Mouse (Mus musculus): Measurements from ENCODE around the gene Dcaf15.

Dcaf15 gene

DNA sequence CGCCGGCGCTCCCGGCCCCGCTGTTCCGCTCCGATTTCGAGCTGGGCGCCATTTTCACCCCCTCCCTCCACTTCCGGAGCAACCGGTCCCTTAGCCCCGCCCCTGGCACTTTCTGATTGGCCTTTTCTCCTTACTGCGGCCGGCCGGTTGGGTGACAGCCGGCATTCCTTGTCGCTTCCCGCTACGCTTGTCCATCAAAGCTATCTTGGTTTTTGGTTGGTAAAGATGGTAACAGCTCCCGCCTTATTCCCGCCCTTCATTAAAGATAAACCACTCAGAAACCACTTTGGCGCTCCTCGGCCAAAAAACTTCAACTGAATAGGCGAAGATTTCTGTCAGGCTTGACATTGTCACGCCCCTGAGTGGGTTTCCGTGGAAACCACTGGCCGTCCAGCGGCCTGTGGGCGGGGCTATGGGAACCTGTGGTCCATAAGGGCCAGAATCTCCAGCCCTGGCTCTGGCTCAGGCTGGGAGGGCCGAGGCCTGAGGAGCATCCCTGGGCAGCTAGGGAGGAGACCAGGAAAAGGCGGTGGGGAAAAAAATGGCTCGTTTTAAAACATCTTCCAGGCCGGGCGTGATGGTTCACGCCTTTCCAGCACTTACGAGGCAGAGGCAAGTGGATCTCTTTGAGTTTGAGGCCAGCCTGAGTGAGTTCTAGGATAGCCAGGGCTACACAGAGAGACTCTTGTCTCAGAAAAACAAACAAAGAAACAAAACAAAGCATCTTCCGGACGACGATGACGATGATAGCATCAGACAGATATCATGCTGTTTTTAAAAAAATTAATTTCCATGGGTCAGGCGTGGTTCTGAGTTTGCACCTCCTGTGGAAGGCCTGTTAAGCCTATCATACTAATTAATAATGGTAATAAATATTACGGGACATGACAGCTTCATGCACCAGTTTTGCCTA lies at the start of gene Dcaf15:
TSS of gene Dcaf15 (minus strand) at position 72 of the 913 bp plus-strand sequence.
- DNase-seq = peak; percentile 98 to 99

- DNase-seq = no peak
Observed at GRCm38 (mm10) chr8:84149181-84149580, 44.6 kb upstream of the Dcaf15 start.

GRCm38 (mm10) chr8:84148531-84148850 lies 43.9 kb upstream of the Dcaf15 start:
- DNase-seq = peak in 1 of 2 experiments; percentile 25

- DNase-seq = peak; percentile 97
Observed at GRCm38 (mm10) chr8:84147769-84148530, 43.4 kb upstream of the Dcaf15 start, which contains the start of the genes Cc2d1a and 4930432K21Rik. TSS of gene Cc2d1a (minus strand) at chr8:84147936. TSS of gene 4930432K21Rik (plus strand) at chr8:84148025.

DNA sequence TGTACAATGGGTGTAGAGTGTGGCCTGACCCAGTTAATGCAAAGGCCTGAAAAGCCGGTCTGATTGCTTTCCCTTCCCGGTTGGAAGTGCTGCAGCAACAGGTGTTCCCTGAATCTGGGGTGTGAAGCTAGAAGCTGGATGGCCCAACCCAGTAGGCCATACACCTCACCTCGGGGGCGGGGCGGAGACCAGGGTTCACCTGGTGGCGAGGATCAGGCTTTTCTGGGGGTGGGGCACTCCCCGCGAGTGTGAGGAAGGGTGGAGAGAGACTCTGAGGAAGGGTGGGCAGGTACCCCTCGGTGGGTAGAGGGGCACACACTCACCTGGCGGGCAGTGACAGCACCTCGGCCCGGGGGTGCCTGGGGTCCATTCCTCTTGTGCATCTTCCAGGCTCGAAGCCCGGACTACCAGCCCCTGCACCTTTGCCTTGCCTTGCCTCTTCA lies 42.8 kb upstream of the Dcaf15 start:
- DNase-seq = peak; percentile 61 to 73

GRCm38 (mm10) chr8:84144636-84145245 lies 40.2 kb upstream of the Dcaf15 start:
- DNase-seq = no peak

DNA sequence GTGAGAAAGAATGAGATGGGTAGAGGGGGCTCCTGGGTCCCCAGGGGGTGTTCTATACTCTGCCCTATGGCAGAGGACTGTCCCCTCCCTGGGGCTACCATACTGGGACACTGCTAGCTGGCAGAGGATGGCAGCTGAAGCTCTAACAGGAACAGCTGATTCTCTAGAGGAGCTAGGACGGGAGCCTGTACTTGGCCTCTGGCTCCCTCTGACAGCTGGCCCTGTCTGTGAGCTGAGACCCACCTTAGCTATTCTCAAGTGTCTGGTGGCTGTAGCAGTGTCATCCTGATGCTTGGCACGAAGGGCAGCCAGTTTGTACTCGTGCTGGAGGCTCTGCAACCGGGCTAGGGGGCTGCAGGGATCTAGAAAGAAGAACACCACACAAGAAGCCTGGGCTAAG lies 36.3 kb upstream of the Dcaf15 start:
- no peak for DNase-seq

DNA sequence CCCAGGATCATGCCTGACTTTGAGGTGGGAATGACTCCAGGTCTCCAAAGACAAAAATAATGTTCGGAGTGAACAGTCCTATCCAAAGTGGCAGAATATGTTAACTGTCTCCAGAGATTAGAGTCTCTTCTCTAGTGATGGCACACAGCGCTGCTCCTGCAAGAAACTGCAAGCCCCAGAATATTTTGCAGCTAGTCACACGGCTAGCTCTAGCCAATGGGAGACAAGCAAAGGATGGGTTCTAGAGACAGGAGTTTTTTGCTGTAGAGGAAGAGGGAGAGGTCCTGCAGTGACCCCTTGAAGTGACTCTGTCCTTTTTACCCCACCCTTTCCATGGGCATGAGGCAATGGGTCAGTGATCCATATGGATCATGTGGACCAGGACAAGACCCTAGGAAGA lies 33.3 kb upstream of the Dcaf15 start:
- no peak for DNase-seq

DNA sequence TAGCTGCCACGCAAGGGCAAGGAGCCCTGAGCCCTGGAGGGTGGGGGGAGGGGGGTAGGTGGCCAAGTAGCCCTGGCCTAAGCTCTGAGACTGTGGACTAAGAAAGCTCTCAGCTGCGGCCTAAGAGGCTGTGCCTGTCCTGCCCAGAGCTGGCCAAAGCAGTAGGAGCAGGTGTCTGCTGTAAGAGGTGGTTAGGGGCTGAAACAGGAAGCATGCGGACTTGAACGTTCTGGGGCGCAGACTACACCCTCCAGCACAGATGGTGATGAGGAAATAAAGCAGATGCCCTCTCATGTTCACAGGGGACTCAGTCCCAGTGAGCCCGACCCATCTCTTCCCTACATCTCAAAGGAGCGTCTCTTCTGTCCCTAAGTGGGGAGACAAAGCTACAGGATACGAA lies 27.7 kb upstream of the Dcaf15 start:
- DNase-seq = no peak

- no peak for DNase-seq
Observed at GRCm38 (mm10) chr8:84130806-84131205, 26.2 kb upstream of the Dcaf15 start.

- no peak for DNase-seq
Observed at GRCm38 (mm10) chr8:84128277-84128676, 23.7 kb upstream of the Dcaf15 start.

DNA sequence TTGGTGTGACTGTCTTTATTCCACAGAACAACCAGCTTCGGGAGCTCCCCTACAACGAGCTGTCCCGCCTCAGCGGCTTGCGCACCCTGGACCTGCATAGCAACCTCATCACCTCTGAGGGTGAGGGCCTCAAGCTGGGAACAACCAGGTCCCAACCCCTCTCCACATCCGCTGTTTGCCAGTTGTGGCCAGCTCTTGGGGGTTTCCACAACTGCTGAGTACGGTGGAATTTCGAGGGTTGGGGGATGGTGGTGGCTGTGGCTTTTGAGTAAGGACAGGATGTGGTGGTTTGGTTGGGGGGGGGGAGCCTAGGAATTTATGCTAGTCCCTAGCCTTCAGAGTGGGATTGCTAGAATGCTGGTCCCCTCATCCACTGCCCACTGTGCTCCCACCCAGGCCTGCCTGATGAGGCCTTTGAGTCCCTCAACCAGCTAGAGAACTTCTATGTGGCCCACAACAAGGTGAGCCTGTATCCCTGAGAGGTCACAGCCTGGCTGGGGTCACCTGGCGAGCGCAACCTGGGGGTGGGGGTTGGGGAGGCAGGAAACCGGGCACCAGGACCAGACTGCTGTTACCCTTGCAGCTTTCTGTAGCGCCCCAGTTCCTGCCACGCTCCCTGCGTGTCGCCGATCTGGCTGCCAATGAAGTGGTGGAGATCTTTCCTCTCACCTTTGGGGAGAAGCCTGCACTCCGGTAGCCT lies 22.8 kb upstream of the Dcaf15 start:
- DNase-seq = no peak

DNA sequence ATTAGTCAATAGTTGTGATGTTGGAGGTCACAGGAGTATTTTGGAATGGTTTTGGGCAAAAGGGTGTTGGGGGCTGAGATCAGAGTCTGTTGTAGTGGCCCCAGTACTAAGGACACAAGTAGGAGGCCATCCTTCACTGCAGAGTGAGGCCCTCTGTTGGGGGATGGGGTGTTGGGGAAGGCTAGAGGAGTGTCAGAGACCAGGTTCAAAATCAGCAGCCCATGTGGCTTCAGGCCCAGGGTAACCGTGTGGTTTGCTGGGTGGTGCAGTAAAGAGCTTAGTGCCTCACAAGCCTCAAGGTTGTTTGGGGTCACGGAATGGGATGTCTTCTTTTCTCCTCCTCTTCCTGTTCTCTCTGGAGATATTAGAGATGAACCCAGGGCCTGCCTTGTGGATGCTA lies 22.2 kb upstream of the Dcaf15 start:
- DNase-seq = no peak

- no peak for DNase-seq
Observed at GRCm38 (mm10) chr8:84125656-84126055, 21.1 kb upstream of the Dcaf15 start, which contains the start of gene Podnl1. TSS of gene Podnl1 (plus strand) at chr8:84125989.

DNA sequence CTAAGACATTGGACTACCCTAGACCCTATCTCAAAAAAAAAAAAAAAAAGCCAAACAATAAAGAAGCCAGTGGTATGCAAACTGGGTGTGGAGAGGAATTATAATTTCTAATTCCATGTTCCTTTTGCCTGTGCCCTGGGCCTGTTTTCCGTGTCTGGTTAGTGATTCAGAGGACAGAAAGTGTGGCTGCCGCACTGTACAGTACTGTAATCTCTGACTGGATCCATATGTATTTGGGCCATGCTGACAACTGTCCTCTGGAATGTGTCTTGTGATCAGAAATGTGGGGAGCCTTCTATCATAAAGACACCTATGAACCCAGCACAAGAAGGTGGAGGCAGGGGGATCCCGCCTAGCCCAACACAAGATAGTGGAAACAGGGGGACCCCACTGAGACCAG lies 17.6 kb upstream of the Dcaf15 start:
- DNase-seq = no peak

DNA sequence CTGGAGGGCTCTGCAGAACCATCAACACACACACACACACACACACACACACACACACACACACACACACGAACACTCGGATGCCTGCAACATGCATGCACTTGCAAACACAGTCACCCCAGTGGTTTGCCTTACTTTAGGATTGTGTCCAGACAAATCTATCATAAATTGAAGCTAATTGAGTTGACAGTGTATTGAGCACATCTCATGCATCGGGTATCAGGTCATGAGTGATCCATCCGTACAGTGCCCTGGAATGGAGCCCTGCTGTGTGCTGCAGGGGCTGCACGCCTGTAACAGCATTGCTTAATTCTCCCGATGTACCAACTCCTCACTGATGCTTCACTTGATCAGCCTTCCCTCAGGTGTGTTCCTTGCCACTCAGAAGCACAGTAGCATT lies 11.1 kb upstream of the Dcaf15 start:
- no peak for DNase-seq

- no peak for DNase-seq
Observed at GRCm38 (mm10) chr8:84106216-84107040, 1.9 kb upstream of the Dcaf15 start.

GRCm38 (mm10) chr8:84105676-84106075 lies 1.1 kb upstream of the Dcaf15 start:
- no peak for DNase-seq

DNA sequence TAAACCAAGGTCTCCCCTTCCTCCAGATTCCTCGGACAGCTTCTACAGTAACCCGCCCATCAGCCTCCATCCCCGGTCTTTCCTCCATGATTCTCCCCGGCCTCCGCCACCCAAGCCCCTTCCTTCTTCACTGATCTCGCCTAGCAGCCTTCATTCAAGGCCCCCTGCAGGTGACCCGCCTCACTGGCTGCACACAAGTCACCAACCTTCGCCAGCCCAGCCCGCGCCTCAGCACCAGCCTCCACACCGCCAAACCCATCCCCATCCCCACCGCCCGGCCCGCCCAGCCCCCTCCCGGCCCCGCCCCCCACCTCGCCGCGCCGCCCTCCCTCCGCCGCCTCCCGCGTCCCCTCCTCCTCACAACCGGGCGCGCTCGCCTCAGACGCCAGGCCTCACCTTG lies 347 bp downstream of the Dcaf15 start:
- DNase-seq = peak; percentile 61 to 62

DNA sequence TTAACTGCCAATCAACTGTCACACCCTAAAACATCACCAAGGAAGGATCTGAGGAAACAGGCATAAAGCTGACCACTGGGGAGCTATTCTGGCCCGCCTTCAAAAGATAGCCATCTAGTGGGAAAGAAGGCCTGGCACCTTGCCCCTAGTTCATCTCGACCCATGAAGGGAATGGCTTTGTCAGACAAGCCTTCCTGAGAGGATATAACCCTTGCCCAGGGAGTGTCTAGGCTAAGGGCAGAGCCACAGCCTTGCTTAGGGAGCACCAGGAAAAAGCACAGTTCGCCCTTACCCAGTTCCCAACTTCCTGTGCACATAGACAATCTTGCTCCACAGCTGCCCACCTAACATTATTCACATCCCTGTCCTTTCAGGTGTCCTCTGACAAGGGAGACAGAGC lies 967 bp downstream of the Dcaf15 start:
- peak in 1 of 2 experiments; percentile 30 for DNase-seq

DNA sequence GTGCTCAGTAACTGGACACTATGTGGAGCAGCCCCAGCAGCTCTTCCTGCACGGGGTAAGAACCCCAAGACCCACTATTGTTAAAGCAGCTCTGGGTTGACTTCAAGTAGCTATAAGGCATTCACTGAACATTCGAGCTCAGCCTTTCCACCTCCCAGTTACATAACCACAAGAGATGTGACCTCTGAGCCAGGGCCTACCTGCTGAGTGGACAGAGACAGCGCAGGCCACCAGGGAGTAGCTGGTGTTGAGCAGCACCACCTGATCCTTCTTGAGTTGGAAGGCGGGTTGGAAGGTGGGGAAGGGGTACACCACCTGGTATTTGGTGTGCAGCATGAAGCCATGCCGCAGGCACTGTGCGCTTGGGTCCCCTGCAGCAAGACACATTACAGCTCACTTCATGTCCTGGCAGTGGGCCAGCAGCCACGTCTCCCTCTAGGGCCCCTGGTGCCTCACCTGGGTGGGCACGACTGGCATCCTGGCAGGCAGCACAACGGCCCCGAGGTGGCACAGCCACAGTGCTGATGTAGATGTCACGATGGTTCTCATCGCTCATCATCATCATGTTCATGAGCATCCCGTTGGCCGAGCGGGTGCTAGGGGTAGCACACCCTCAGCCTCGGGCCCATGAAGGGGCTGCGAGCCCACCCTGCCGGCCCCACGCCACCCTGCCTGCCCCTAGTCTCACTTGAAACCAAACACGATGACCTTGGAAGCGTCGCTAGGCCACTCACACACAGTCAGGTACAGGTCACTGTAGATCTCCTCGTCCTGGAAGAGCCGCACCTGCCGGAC lies 2.9 kb downstream of the Dcaf15 start:
- no peak for DNase-seq

All from lung, adult 18-20 months (tissue).